Mouse (Mus musculus) thymus, postnatal 0 days (tissue): ENCODE results near the gene Obp2a. TPM values are rescaled to one million over a fixed set of nuclear protein-coding genes. Genes with fewer than 3 reads are reported as not detected.
A peak's percentile ranks its signal among the peaks of the same experiment; 100 is the strongest.
"Not testable (repeated sequence)": the region's sequence is repeated elsewhere in the genome, so short reads cannot be mapped to it uniquely, and the experiment has no call there.

Experiments
- DNase-seq: peaks from one replicate; pipeline ENCODE4 v3.0.0-alpha.2; 2015; ENCODE audit warnings: low spot score
- polyA plus RNA-seq: library from polyadenylated mRNA; unstranded; fragments of >200 nt; fragmentation: Nextera tagmentation; extraction: Ambion mirVana; gene quantifications from 2 replicates; pipeline ENCODE4 v1.2.1, GENCODE M21; 2015

The Obp2a gene
- polyA plus RNA-seq, result 1.5 and 1.9 TPM in 2 replicates

GRCm38 (mm10) chr2:25699743-25700142 lies at the start of gene Obp2a:
Obp2a (plus strand) TSS chr2:25700043.
- DNase-seq, result not testable (repeated sequence)

GRCm38 (mm10) chr2:25652902-25653301 lies 46.9 kb upstream of the Obp2a start, which contains the start of gene Lcn8:
Lcn8 (plus strand) TSS chr2:25653120.
- DNase-seq, result no peak

- DNase-seq, result no peak
These were observed 45.3 kb upstream of the Obp2a start for GRCm38 (mm10) chr2:25654502-25654901.

- DNase-seq, result no peak
These were observed 43.2 kb upstream of the Obp2a start for GRCm38 (mm10) chr2:25656691-25657090.

- no peak for DNase-seq
These were observed 42.6 kb upstream of the Obp2a start for GRCm38 (mm10) chr2:25657246-25657645.

GRCm38 (mm10) chr2:25657652-25658051 lies 42.2 kb upstream of the Obp2a start, which contains the start of gene Lcn5:
Lcn5 (plus strand) TSS chr2:25657952.
- DNase-seq, result no peak

- DNase-seq, result no peak
These were observed 39.6 kb upstream of the Obp2a start for GRCm38 (mm10) chr2:25660279-25660678.

- DNase-seq, result no peak
These were observed 38.4 kb upstream of the Obp2a start for GRCm38 (mm10) chr2:25661245-25661970.

GRCm38 (mm10) chr2:25663511-25663910 lies 36.3 kb upstream of the Obp2a start:
- DNase-seq, result peak; percentile 31

- DNase-seq, result no peak
These were observed 35.7 kb upstream of the Obp2a start for GRCm38 (mm10) chr2:25664125-25664524.

- no peak for DNase-seq
These were observed 33.3 kb upstream of the Obp2a start for GRCm38 (mm10) chr2:25666516-25666915.

- no peak for DNase-seq
These were observed 23.4 kb upstream of the Obp2a start, which contains the start of gene Lcn6 for GRCm38 (mm10) chr2:25676486-25676885. Lcn6 (plus strand) TSS chr2:25676786.

- peak; percentile 39 for DNase-seq
These were observed 20.3 kb upstream of the Obp2a start for GRCm38 (mm10) chr2:25679559-25679958.

- DNase-seq, result no peak
These were observed 17.4 kb upstream of the Obp2a start, which contains the start of gene Lcn10 for GRCm38 (mm10) chr2:25682426-25682825. Lcn10 (plus strand) TSS chr2:25682726.

GRCm38 (mm10) chr2:25686941-25687340 lies 12.9 kb upstream of the Obp2a start:
- no peak for DNase-seq

GRCm38 (mm10) chr2:25694605-25695004 lies 5.2 kb upstream of the Obp2a start:
- DNase-seq, result peak; percentile 49

GRCm38 (mm10) chr2:25696951-25697350 lies 2.9 kb upstream of the Obp2a start:
- DNase-seq, result no peak

GRCm38 (mm10) chr2:25698696-25699095 lies 1.1 kb upstream of the Obp2a start:
- DNase-seq, result no peak

- no peak for DNase-seq
These were observed 1.2 kb downstream of the Obp2a start for GRCm38 (mm10) chr2:25701001-25701400.

- DNase-seq, result no peak
These were observed 3.9 kb downstream of the Obp2a start for GRCm38 (mm10) chr2:25703706-25704105.

- DNase-seq, result peak; percentile 84
These were observed 7.0 kb downstream of the Obp2a start, which contains the start of gene Bmyc for GRCm38 (mm10) chr2:25706643-25707481. Bmyc (plus strand) TSS chr2:25706739.

GRCm38 (mm10) chr2:25708121-25708520 lies 8.3 kb downstream of the Obp2a start:
- DNase-seq, result peak; percentile 18
